Mouse (Mus musculus) heart, embryonic 14.5 days (tissue): ENCODE data around the gene Lgi1. TPM values are rescaled to one million over a fixed set of nuclear protein-coding genes. Genes with fewer than 3 reads are reported as not detected.

Experiments used
- ATAC-seq: fragments of 200-750 bp; cut with Nextera tagmentation; 2 replicates; pipeline ENCODE4 v1.8.0; 2017; ENCODE audit warnings: low read depth, moderate TSS enrichment; ENCODE audit not compliant: insufficient number of reproducible peaks, insufficient read depth, low FRiP score
- H3K27ac ChIP-seq, 2 experiments: fragments of 200-500 bp in 1 of 2; fragments of 300-500 bp in 1 of 2; sonication (generic) in 1 of 2; replicated peaks in 1 of 2; 2 replicates each; pipeline ENCODE4 v1.5.1; 2012 to 2014; ENCODE audit warnings: low read depth in 2 of 2, low read length in 2 of 2, control low read depth in 1 of 2, mild to moderate bottlenecking in 1 of 2, mixed read lengths in 1 of 2; ENCODE audit not compliant: control insufficient read depth in 1 of 2, insufficient read depth in 1 of 2
- H3K27me3 ChIP-seq: fragments of 300-500 bp; sonication (generic); 2 replicates; pipeline ENCODE4 v1.6.1; 2014; ENCODE audit warnings: mild to moderate bottlenecking, low read length, control low read depth; ENCODE audit not compliant: control insufficient read depth, insufficient read depth
- H3K36me3 ChIP-seq: fragments of 300-500 bp; sonication (generic); 2 replicates; pipeline ENCODE4 v1.6.1; 2014; ENCODE audit warnings: mild to moderate bottlenecking, control low read depth, low read length, mixed read lengths; ENCODE audit not compliant: control insufficient read depth, insufficient read depth
- H3K4me1 ChIP-seq, 2 experiments: fragments of 200-500 bp in 1 of 2; fragments of 300-500 bp in 1 of 2; sonication (generic) in 1 of 2; 2 replicates each; pipeline ENCODE4 v1.6.1; 2012 to 2014; ENCODE audit warnings: low read length in 2 of 2, control low read depth in 1 of 2, mixed read lengths in 1 of 2; ENCODE audit not compliant: control insufficient read depth in 2 of 2, insufficient read depth in 2 of 2
- H3K4me2 ChIP-seq: fragments of 300-500 bp; sonication (generic); 2 replicates; pipeline ENCODE4 v1.6.1; 2014; ENCODE audit warnings: mild to moderate bottlenecking, low read length
- H3K4me3 ChIP-seq, 2 experiments: fragments of 200-500 bp in 1 of 2; fragments of 300-500 bp in 1 of 2; sonication (generic) in 1 of 2; 2 replicates each; pipeline ENCODE4 v1.5.1; 2012 to 2014; ENCODE audit warnings: low read length in 2 of 2, mild to moderate bottlenecking in 2 of 2, control low read depth in 1 of 2, low read depth in 1 of 2, moderate library complexity in 1 of 2; ENCODE audit not compliant: control insufficient read depth in 1 of 2, insufficient read depth in 1 of 2
- H3K9ac ChIP-seq: fragments of 300-500 bp; sonication (generic); 2 replicates; pipeline ENCODE4 v1.6.1; 2014; ENCODE audit warnings: mild to moderate bottlenecking, low read length
- H3K9me3 ChIP-seq: fragments of 300-500 bp; sonication (generic); 2 replicates; pipeline ENCODE4 v1.6.1; 2016; ENCODE audit warnings: low read length, control low read depth; ENCODE audit not compliant: control insufficient read depth
- WGBS: fragments of 180-500 bp; shearing (Covaris S2); extraction: QIAGEN DNeasy Blood & Tissue Kit; methylation state at CpG from one replicate; pipeline ENCODE4 v1.1.7; 2014; 5-methylcytosine and 5-hydroxymethylcytosine counted together
- polyA plus RNA-seq: library from polyadenylated mRNA; unstranded; fragments of >200 nt; fragmentation: Nextera tagmentation; extraction: Ambion mirVana; gene quantifications from 2 replicates; pipeline ENCODE4 v1.2.1, GENCODE M21; 2014

The Lgi1 gene
- polyA plus RNA-seq, 1 experiment from 2014 or later: 0.14 TPM

DNA sequence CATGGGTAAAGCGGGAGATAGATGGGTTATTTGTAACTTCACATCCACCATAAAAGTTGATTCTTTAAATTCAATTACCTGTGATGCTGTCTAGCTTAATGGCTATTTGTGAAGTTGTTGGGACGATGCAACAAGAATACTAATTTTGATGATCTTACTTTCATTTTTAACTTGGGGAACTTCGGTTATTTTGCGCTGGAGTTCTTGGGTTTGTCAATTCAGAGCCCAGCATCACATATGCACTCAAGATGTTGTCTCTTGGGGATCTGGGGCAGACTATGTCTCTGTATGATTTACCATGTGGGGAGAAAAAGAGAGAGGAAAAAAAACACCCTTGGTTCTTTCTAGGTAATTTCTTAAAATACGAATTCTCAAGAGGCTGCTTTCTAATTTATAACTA, 1.4 kb downstream of the Lgi1 start:
- WGBS: 90% methylated on average over 5 of the region's 5 CpGs
- Histone ChIP-seq H3K4me3 (no peak overlapping the region), H3K4me1 (no peaks in the 10 kb centered on the region), H3K4me2 (no peak overlapping the region), H3K27ac (no peak overlapping the region), H3K9me3 (no peaks in the 10 kb centered on the region), H3K27me3 (peaks cover 11% of the 10 kb centered on the region), H3K9ac (no peak overlapping the region), H3K36me3 (no peaks in the 10 kb centered on the region)
- no peak for ATAC-seq

GRCm38 (mm10) chr19:38267469-38267868, 3.1 kb downstream of the Lgi1 start:
- no peak overlapping the region for H3K27ac ChIP-seq
- 56% methylated on average over 5 of the region's 5 CpGs for WGBS

DNA sequence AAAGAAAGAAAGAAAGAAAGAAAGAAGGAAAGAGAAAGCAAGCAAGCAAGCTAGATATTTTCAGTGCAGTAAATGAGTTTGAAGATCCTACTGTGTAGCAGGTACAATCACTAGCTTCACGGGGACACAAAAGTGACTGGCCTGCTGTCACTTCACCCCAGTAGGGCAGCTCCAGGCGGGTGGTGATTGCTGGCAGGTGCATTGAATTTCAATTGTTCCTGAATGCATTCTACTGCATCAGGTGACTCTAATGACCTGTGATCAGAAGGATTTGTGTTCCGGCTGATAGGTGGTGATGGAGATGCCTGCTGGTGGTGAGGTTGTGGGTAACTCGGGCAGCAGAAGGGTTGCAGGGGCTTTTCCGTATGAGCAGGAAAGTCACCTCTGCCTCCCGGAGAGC, 6.7 kb downstream of the Lgi1 start:
- H3K9me3 ChIP-seq: no peaks in the 10 kb centered on the region
- H3K4me3 ChIP-seq: no peak overlapping the region
- H3K9ac ChIP-seq: no peak overlapping the region
- H3K4me2 ChIP-seq: no peak overlapping the region
- H3K4me1 ChIP-seq: no peaks in the 10 kb centered on the region
- H3K36me3 ChIP-seq: no peaks in the 10 kb centered on the region
- WGBS: 21% methylated on average over 6 of the region's 6 CpGs
- no peaks in the 10 kb centered on the region for H3K27me3 ChIP-seq
- no peak overlapping the region for H3K27ac ChIP-seq
- no peak for ATAC-seq

More at GRCm38 (mm10) chr19:38267469-38267868, 3.1 kb downstream of the Lgi1 start:
- peaks cover 9% of the 10 kb centered on the region for H3K27me3 ChIP-seq
- H3K4me2 ChIP-seq: no peak overlapping the region
- no peaks in the 10 kb centered on the region for H3K36me3 ChIP-seq
- no peak overlapping the region for H3K4me3 ChIP-seq
- ATAC-seq: no peak
- no peaks in the 10 kb centered on the region for H3K9me3 ChIP-seq
- H3K9ac ChIP-seq: no peak overlapping the region
- no peaks in the 10 kb centered on the region for H3K4me1 ChIP-seq

DNA sequence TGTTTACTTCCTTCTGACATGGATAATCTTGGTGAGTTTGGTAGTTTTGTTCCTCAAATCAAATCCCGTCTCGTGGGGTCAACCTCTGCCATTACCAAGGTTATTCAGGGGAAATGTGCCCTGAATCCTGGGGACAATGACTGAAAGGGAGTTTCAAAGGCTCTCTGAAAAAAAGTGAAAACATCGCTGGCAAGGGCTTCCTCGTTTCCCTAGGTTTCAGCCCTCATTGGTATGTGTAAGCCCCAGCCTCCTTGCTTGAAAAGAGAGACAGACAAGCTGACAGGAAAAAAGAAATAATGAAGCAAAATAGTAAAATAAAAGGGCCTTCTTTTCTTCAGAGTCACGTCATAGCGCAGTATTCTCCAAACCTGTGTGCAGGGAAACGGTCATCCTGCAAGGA, 9.5 kb downstream of the Lgi1 start:
- H3K36me3 ChIP-seq: no peaks in the 10 kb centered on the region
- H3K27me3 ChIP-seq: no peaks in the 10 kb centered on the region
- H3K27ac ChIP-seq: no peak overlapping the region
- 59% methylated on average over 7 of the region's 7 CpGs for WGBS
- no peaks in the 10 kb centered on the region for H3K4me1 ChIP-seq
- no peaks in the 10 kb centered on the region for H3K9me3 ChIP-seq
- ATAC-seq: no peak
- no peak overlapping the region for H3K9ac ChIP-seq
- no peak overlapping the region for H3K4me2 ChIP-seq
- H3K4me3 ChIP-seq: no peak overlapping the region

DNA sequence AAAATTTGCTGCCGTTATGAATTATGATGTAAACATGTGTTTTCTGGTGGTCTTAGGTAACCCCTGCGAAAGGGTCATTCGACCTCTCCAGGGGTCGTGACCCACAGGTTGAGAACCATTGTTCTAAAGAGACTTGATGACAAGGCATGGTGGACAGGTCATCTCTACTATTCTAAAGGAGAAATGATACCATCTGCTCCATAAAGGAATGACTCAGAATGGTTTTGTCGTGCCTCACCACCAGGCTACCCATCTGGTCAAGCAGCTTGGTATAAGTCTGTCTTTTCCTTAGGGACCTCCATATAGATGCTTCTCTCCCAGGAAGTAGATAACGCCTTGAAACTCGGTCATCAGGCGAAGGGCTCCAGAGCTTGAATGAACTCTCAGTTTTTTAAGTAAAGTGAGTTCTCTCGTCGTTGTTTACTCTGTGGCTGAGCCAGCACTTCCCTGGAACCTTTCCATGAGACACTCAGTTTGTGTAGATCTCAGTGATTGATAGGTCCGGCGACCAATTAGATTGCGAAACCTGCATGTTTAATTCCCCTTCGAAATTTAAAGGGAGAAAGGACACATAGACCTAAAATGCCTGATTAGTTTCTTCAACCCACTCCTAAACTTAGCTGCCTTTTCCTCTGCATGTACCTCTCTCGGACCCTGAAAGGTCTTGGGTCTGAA, 10.5 kb downstream of the Lgi1 start:
- no peak for ATAC-seq
- no peak overlapping the region for H3K27ac ChIP-seq
- no peak overlapping the region for H3K4me2 ChIP-seq
- WGBS: 77% methylated on average over 15 of the region's 15 CpGs
- no peaks in the 10 kb centered on the region for H3K27me3 ChIP-seq
- H3K9me3 ChIP-seq: no peaks in the 10 kb centered on the region
- no peak overlapping the region for H3K4me3 ChIP-seq
- H3K4me1 ChIP-seq: no peaks in the 10 kb centered on the region
- H3K36me3 ChIP-seq: no peaks in the 10 kb centered on the region
- no peak overlapping the region for H3K9ac ChIP-seq

- 80% methylated on average over 4 of the region's 4 CpGs for WGBS
- no peaks in the 10 kb centered on the region for H3K36me3 ChIP-seq
- H3K27ac ChIP-seq: no peak overlapping the region
- no peaks in the 10 kb centered on the region for H3K9me3 ChIP-seq
- H3K4me2 ChIP-seq: no peak overlapping the region
- H3K4me1 ChIP-seq: no peaks in the 10 kb centered on the region
- no peak overlapping the region for H3K4me3 ChIP-seq
- no peak overlapping the region for H3K9ac ChIP-seq
- H3K27me3 ChIP-seq: no peaks in the 10 kb centered on the region
- no peak for ATAC-seq
These were observed 11.9 kb downstream of the Lgi1 start for GRCm38 (mm10) chr19:38276226-38276625.

DNA sequence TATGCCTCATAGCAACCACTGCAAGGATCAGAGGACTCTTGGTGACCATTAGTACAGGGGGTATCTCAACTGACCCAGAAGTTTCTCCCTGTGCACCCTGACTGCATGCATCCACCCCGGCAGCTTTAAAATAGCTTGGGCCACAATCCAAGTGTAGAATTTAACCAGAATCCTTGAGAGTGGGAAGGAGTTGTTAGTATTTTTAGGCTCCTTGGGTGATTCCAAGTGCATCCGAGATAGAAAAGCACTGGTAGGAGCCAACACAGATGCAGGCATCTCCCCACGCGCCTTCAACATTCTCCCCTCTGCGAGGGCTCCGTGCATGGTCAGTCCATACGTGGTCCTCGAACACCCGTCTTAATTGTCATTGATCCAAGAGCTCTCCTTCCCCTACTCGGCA, 15.9 kb downstream of the Lgi1 start:
- Histone ChIP-seq H3K4me3 (no peak overlapping the region), H3K9ac (no peak overlapping the region), H3K4me1 (no peaks in the 10 kb centered on the region), H3K27me3 (no peaks in the 10 kb centered on the region), H3K27ac (no peak overlapping the region), H3K9me3 (no peaks in the 10 kb centered on the region), H3K36me3 (no peaks in the 10 kb centered on the region), H3K4me2 (no peak overlapping the region)
- 87% methylated on average over 10 of the region's 10 CpGs for WGBS
- ATAC-seq: no peak

- no peaks in the 10 kb centered on the region for H3K36me3 ChIP-seq
- no peak overlapping the region for H3K4me3 ChIP-seq
- no peaks in the 10 kb centered on the region for H3K4me1 ChIP-seq
- ATAC-seq: no peak
- H3K4me2 ChIP-seq: no peak overlapping the region
- no peaks in the 10 kb centered on the region for H3K9me3 ChIP-seq
- no peaks in the 10 kb centered on the region for H3K27me3 ChIP-seq
- H3K27ac ChIP-seq: no peak overlapping the region
- WGBS: 47% methylated on average over 2 of the region's 2 CpGs
- no peak overlapping the region for H3K9ac ChIP-seq
These were observed 18.1 kb downstream of the Lgi1 start for GRCm38 (mm10) chr19:38282407-38282806.
